Mouse (Mus musculus) Muller cell, postnatal 12 days (primary cell): ENCODE measurements at regions not wholly inside any gene's neighbourhood (a gene's known extent, or its start where the extent isn't known, plus 50 kb on each side); places are given as distances from the start of the nearest gene placed in this dataset.

Experiments
- DNase-seq: peaks from one replicate; pipeline ENCODE4 v3.0.0-alpha.2; 2015; ENCODE audit errors: inconsistent ontology term

GRCm38 (mm10) chr6:59968701-59969100 is 542.6 kb upstream of the Gprin3 start:
- DNase-seq: no peak

- no peak for DNase-seq
These were observed 542.1 kb upstream of the Gprin3 start for GRCm38 (mm10) chr6:59968222-59968621.

GRCm38 (mm10) chr6:59935046-59935445 is 509.0 kb upstream of the Gprin3 start:
- peak; percentile 97 for DNase-seq

GRCm38 (mm10) chr6:59899808-59900207 is 473.7 kb upstream of the Gprin3 start:
- no peak for DNase-seq
